Mouse (Mus musculus) embryonic fibroblast, embryonic 13.5 days (primary cell): ENCODE results near the gene Slc17a9.

ENCODE experiments used
- CTCF ChIP-seq: IDR thresholded peaks from 2 replicates; pipeline ENCODE4 v1.5.1; 2011; ENCODE audit warnings: mild to moderate bottlenecking, control low read depth, low read length, moderate library complexity, borderline replicate concordance; ENCODE audit not compliant: insufficient read depth
- POLR2A ChIP-seq: IDR thresholded peaks from 2 replicates; pipeline ENCODE4 v1.6.1; 2011; ENCODE audit warnings: low read depth, mild to moderate bottlenecking, control low read depth, low read length, moderate library complexity

DNA sequence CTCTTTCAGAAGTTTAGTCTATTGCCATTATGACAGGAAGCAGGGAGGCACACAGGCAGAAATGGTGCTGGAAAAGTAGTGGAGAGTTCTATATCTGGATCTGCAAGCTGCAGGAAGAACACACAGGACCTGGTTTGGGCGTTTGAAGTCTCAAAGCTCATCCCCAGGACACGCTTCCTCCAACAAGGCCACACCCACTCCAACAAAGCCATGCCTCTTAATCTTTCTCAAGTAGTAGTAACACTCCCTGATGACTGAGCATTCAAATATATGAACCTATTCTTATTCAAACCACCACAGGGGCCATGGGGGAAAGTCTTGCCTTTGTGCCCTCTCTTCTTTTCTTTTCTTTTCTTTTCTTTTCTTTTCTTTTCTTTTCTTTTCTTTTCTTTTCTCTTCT is 55.2 kb downstream of the Slc17a9 start:
- TF ChIP-seq CTCF (no peak), POLR2A (no peak)
